Mouse (Mus musculus) embryonic facial prominence, embryonic 14.5 days (tissue): ENCODE results near the gene Dus3l. TPM values are rescaled to one million over a fixed set of nuclear protein-coding genes. Genes with fewer than 3 reads are reported as not detected.

Experiments
- ATAC-seq: fragments of 200-750 bp; cut with Nextera tagmentation; 2 replicates; pipeline ENCODE4 v1.8.0; 2017; ENCODE audit warnings: low read depth, moderate number of reproducible peaks, moderate TSS enrichment
- DNase-seq: peaks from one replicate; pipeline ENCODE4 v3.0.0-alpha.2; 2015; ENCODE audit warnings: low spot score
- H3K27ac ChIP-seq: fragments of 300-500 bp; sonication (generic); replicated peaks from 2 replicates; pipeline ENCODE4 v1.5.1; 2014; ENCODE audit warnings: low read depth, mild to moderate bottlenecking, low read length, moderate library complexity
- H3K27me3 ChIP-seq: fragments of 300-500 bp; sonication (generic); replicated peaks from 2 replicates; pipeline ENCODE4 v1.6.1; 2014; ENCODE audit warnings: low read length; ENCODE audit not compliant: control insufficient read depth, insufficient read depth
- H3K36me3 ChIP-seq: fragments of 300-500 bp; sonication (generic); 2 replicates; pipeline ENCODE4 v1.6.1; 2014; ENCODE audit warnings: low read length, mixed read lengths; ENCODE audit not compliant: control insufficient read depth, insufficient read depth
- H3K4me1 ChIP-seq: fragments of 300-500 bp; sonication (generic); 2 replicates; pipeline ENCODE4 v1.6.1; 2014; ENCODE audit warnings: antibody characterized with exemption, low read length; ENCODE audit not compliant: control insufficient read depth, insufficient read depth
- H3K4me2 ChIP-seq: fragments of 300-500 bp; sonication (generic); 2 replicates; pipeline ENCODE4 v1.6.1; 2014; ENCODE audit warnings: low read depth, mild to moderate bottlenecking, low read length, moderate library complexity, mixed read lengths
- H3K4me3 ChIP-seq: fragments of 300-500 bp; sonication (generic); 2 replicates; pipeline ENCODE4 v1.5.1; 2014; ENCODE audit warnings: low read depth, mild to moderate bottlenecking, low read length
- H3K9ac ChIP-seq: fragments of 300-500 bp; sonication (generic); 2 replicates; pipeline ENCODE4 v1.6.1; 2014; ENCODE audit warnings: low read depth, mild to moderate bottlenecking, low read length, moderate library complexity, mixed read lengths
- H3K9me3 ChIP-seq: fragments of 300-500 bp; sonication (generic); 2 replicates; pipeline ENCODE4 v1.6.1; 2016; ENCODE audit warnings: low read length; ENCODE audit not compliant: control insufficient read depth
- whole genome bisulfite sequencing: fragments of 180-500 bp; shearing (Covaris S2); extraction: QIAGEN DNeasy Blood & Tissue Kit; methylation state at CpG from one replicate; pipeline ENCODE4 v1.1.7; 2014; 5-methylcytosine and 5-hydroxymethylcytosine counted together
- polyA plus RNA-seq: library from polyadenylated mRNA; unstranded; fragments of >200 nt; fragmentation: Nextera tagmentation; extraction: Ambion mirVana; gene quantifications from 2 replicates; pipeline ENCODE4 v1.2.1, GENCODE M21; 2014

Gene Dus3l
- polyA plus RNA-seq, 1 experiment from 2014 or later, result 33.3 TPM

DNA sequence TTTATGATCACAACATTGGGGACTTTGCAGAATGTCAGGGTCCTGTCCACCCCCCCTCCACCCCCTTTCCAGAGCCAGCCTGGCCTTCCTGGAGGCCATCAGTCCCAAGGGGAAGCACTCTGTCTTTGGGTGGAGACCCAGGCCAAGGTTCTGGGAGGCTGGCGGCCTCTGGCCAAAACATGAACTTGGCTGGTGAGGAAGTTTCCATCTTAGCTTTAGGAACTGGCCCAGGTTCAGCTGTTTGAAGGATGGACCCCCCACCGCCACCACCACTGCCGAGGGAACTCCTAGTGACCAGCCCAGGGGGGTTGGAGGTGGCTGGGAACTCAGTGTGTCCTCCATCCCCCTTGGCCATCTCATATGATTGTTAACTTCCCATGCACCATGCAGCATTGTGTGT lies 3.5 kb upstream of the Dus3l start:
- no peak overlapping the region for H3K4me2 ChIP-seq
- no peak overlapping the region for H3K9ac ChIP-seq
- DNase-seq, result no peak
- no peaks in the 10 kb centered on the region for H3K9me3 ChIP-seq
- WGBS, result 65% methylated on average over 3 of the region's 3 CpGs
- no peaks in the 10 kb centered on the region for H3K36me3 ChIP-seq
- peaks cover 14% of the 10 kb centered on the region for H3K27me3 ChIP-seq
- H3K4me3 ChIP-seq, result no peak overlapping the region
- no peak overlapping the region for H3K27ac ChIP-seq
- H3K4me1 ChIP-seq, result peaks cover 16% of the 10 kb centered on the region
- no peak for ATAC-seq

DNA sequence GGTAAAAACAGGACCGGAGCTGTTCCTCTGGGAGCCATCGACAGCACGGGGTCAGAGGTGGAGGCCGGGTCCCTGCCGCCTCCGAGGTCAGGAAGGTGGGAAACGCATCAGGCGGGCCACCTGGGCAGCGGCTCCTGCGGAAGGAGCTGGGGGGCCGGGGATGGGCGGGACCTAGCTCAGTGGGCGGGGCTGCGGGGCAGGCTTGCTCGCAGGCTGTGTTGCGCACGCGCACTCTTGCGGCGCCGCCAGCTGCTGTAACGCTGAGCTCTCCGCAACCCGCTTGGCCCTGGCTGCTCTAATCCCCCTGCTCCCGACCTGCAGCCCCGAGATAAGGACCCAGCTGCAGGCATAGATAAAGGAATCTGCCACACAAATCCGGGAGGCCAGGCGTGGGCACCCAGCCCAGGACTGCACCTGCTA lies 2.6 kb upstream of the Dus3l start:
- H3K4me1 ChIP-seq, result peaks cover 16% of the 10 kb centered on the region
- peak overlapping the region; percentile 48 for H3K4me3 ChIP-seq
- peaks cover 5% of the 10 kb centered on the region for H3K27me3 ChIP-seq
- DNase-seq, result peak; percentile 95
- peak overlapping the region; percentile 69 for H3K27ac ChIP-seq
- 0% methylated on average over 7 of the region's 28 CpGs for WGBS
- peaks cover 6% of the 10 kb centered on the region; the same call in 1 of the 2 replicates for H3K36me3 ChIP-seq
- peak overlapping the region; percentile 68 for H3K4me2 ChIP-seq
- peak overlapping the region; percentile 65 for H3K9ac ChIP-seq
- no peaks in the 10 kb centered on the region for H3K9me3 ChIP-seq
- ATAC-seq, result peak; percentile 47

GRCm38 (mm10) chr17:56762769-56763731 lies 1.5 kb upstream of the Dus3l start:
- no peak overlapping the region for H3K4me3 ChIP-seq
- whole genome bisulfite sequencing, result 49% methylated on average over 27 of the region's 27 CpGs
- H3K27ac ChIP-seq, result peak overlapping the region; percentile 69
- no peaks in the 10 kb centered on the region for H3K9me3 ChIP-seq
- H3K4me1 ChIP-seq, result peaks cover 12% of the 10 kb centered on the region
- H3K4me2 ChIP-seq, result 0 out of 2 replicates have a peak overlapping the region, but pooled peaks have one; percentile 68
- ATAC-seq (no peak), DNase-seq (no peak)
- peaks cover 16% of the 10 kb centered on the region; the same call in 1 of the 2 replicates for H3K36me3 ChIP-seq
- 0 out of 2 replicates have a peak overlapping the region, but pooled peaks have one; percentile 65 for H3K9ac ChIP-seq
- no peaks in the 10 kb centered on the region for H3K27me3 ChIP-seq

DNA sequence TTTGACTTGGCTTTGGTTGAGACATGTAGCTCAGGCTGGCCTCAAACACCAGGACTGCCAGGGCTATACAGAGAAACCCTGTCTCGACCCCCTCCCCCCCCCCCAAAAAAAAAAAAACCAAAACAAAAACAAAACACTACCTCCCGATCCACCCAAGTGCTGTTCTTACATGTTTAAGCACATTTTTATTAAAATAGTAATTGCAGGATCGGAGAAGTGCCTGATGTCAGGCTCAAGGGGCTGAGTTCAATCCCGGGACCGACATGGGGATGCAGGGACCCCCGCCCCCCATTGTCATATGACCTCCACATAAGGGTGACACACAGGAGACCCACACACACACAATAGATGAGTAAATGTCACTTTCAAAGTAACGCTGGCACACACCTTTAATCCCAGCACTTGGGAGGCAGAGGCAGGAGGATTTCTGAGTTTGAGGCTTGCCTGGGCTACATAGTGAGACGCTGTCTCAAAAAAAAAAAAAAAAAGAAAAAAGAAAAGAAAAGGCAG lies 761 bp upstream of the Dus3l start:
- peaks cover 24% of the 10 kb centered on the region for H3K36me3 ChIP-seq
- H3K9me3 ChIP-seq, result no peaks in the 10 kb centered on the region

GRCm38 (mm10) chr17:56765431-56765830 lies 874 bp downstream of the Dus3l start:
- H3K9me3 ChIP-seq, result no peaks in the 10 kb centered on the region
- peak overlapping the region; percentile 15; the same call in 1 of the 2 replicates for H3K27ac ChIP-seq
- H3K4me3 ChIP-seq, result peak overlapping the region; percentile 78
- peaks cover 40% of the 10 kb centered on the region for H3K36me3 ChIP-seq
- WGBS, result 41% methylated on average over 12 of the region's 12 CpGs
- peak overlapping the region; percentile 84 for H3K4me2 ChIP-seq
- peak overlapping the region; percentile 81 for H3K9ac ChIP-seq
- ATAC-seq (no peak), DNase-seq (no peak)
- no peaks in the 10 kb centered on the region for H3K27me3 ChIP-seq
- H3K4me1 ChIP-seq, result peaks cover 11% of the 10 kb centered on the region

More for the DNA sequence above, 761 bp upstream of the Dus3l start:
- ATAC-seq (no peak), DNase-seq (no peak)
- H3K4me2 ChIP-seq, result peak overlapping the region; percentile 84
- no peak overlapping the region for H3K27ac ChIP-seq
- WGBS, result 75% methylated on average over 8 of the region's 8 CpGs
- H3K4me1 ChIP-seq, result peaks cover 11% of the 10 kb centered on the region
- peak overlapping the region; percentile 78 for H3K4me3 ChIP-seq
- no peak overlapping the region; the same call in 1 of the 2 replicates for H3K9ac ChIP-seq
- no peaks in the 10 kb centered on the region for H3K27me3 ChIP-seq

DNA sequence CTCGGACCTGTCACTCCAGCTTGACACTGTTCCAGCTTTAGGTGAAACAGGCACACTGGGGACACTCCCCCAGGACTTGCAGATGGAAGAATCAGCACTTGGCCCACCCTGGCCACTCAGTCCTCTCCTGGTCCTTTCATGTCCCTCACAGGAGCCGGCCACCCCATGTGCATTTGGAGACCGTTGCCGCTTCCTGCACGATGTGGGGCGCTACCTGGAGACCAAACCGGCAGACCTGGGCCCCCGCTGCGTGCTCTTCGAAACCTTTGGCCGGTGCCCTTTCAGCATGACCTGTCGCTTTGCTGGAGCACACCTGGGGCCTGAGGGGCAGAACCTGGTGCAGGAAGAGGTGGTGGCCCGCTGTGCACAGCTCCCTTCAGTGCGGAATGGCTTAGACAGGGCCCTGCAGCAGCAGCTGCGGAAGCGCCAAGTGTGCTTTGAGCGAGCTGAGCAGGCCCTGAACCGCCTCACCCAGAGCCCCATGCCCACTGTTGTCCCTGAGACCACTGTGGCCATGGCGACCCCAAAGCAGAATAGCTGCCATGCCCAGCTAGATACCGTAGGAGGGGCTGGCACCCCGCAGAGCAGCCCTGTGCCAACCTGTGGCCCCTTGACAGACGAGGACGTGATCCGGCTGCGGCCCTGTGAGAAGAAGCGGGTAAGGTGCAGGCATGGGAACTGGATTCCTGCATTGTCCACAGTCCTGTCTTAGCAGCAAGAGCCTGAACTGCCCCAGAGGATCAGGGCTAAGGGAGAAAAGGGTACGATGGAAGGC lies 2.3 kb downstream of the Dus3l start:
- H3K36me3 ChIP-seq, result peaks cover 43% of the 10 kb centered on the region
- no peak overlapping the region for H3K4me3 ChIP-seq
- WGBS, result 93% methylated on average over 26 of the region's 27 CpGs
- H3K4me2 ChIP-seq, result no peak overlapping the region
- H3K9ac ChIP-seq, result no peak overlapping the region
- no peaks in the 10 kb centered on the region for H3K27me3 ChIP-seq
- peaks cover 11% of the 10 kb centered on the region for H3K4me1 ChIP-seq
- DNase-seq (no peak), ATAC-seq (no peak)
- H3K27ac ChIP-seq, result no peak overlapping the region
- no peaks in the 10 kb centered on the region for H3K9me3 ChIP-seq

- H3K4me2 ChIP-seq, result no peak overlapping the region
- peaks cover 10% of the 10 kb centered on the region for H3K4me1 ChIP-seq
- H3K9ac ChIP-seq, result no peak overlapping the region
- 92% methylated on average over 26 of the region's 29 CpGs for WGBS
- H3K4me3 ChIP-seq, result no peak overlapping the region
- DNase-seq (no peak), ATAC-seq (no peak)
- peaks cover 43% of the 10 kb centered on the region for H3K36me3 ChIP-seq
- no peaks in the 10 kb centered on the region for H3K9me3 ChIP-seq
- H3K27me3 ChIP-seq, result no peaks in the 10 kb centered on the region
- H3K27ac ChIP-seq, result no peak overlapping the region
These were observed 3.1 kb downstream of the Dus3l start for GRCm38 (mm10) chr17:56767531-56768135.

DNA sequence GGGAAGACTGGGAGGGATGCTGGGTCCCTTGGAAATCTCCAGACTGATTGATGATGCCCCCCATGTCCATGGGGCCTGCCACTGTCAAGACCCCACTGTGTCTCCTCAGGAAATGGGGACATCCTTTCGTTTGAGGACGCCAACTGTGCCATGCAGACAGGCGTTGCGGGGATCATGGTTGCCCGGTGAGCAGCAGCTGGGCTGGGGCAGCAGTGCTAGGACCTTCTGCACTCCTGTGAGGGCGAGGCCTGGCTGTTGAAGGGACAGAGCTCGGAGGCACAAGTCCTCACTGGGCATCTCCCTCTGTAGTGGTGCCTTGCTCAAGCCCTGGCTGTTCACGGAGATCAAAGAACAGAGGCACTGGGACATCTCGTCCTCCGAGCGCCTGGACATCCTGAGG lies 4.4 kb downstream of the Dus3l start:
- peaks cover 43% of the 10 kb centered on the region for H3K36me3 ChIP-seq
- H3K4me2 ChIP-seq, result no peak overlapping the region
- ATAC-seq, result no peak
- DNase-seq, result no peak
- no peak overlapping the region for H3K4me3 ChIP-seq
- peaks cover 4% of the 10 kb centered on the region; the same call in 1 of the 2 replicates for H3K4me1 ChIP-seq
- no peak overlapping the region for H3K9ac ChIP-seq
- H3K27me3 ChIP-seq, result no peaks in the 10 kb centered on the region
- 89% methylated on average over 11 of the region's 11 CpGs for WGBS
- no peaks in the 10 kb centered on the region for H3K9me3 ChIP-seq
- H3K27ac ChIP-seq, result no peak overlapping the region
